Mouse (Mus musculus): Measurements from ENCODE around the gene Selenoh. TPM values are rescaled to one million over a fixed set of nuclear protein-coding genes. Genes with fewer than 3 reads are reported as not detected.
A peak's percentile ranks its signal among the peaks of the same experiment; 100 is the strongest.

Selenoh gene
- polyA plus RNA-seq, 1 experiment from 2014 or later, result 102 TPM

DNA sequence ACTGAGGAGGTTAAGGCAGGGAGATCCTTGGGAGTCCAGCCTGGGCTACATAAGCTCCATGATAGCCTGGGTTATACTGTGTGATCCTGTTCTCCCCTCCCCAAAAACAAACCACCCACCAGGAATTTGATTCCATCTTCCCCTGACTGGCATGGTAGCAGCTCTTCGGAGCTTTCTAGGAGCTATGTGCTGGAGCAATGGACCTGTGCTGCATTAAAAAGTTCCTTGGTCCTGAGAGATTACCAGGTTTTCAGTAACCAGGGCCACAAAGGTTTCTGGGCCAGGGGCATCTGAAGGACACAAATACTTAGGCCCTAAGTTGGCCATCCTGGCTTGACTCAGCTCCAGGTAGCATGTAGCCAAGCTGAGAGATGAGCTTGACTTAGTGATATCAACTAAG is 38.6 kb downstream of the Selenoh start:
- no peak overlapping the region for H3K9ac ChIP-seq (replicated peaks; ENCODE audit: low read depth)
- peak overlapping the region; percentile 88 for H3K27ac ChIP-seq (ENCODE audit: low read length)
- ATAC-seq, result no peak
- no peak overlapping the region for H3K4me3 ChIP-seq (ENCODE audit: low read depth, low read length)
- no peak for TF ChIP-seq EP300 (IDR thresholded peaks at IDR 0.05)
- no peak for TF ChIP-seq CTCF (IDR thresholded peaks at IDR 0.05)
- WGBS, result 92% methylated on average over 1 of the region's 1 CpGs
- H3K9me3 ChIP-seq (ENCODE audit: low read length), result no peaks in the 10 kb centered on the region
- no peaks in the 10 kb centered on the region for H3K36me3 ChIP-seq (ENCODE audit: insufficient read depth, low read length)
- no peak for DNase-seq (ENCODE audit: low spot score)
- H3K4me2 ChIP-seq (replicated peaks; ENCODE audit: low read depth, low read length), result peak overlapping the region; percentile 6; the same call in 1 of the 2 replicates
- no peaks in the 10 kb centered on the region for H3K27me3 ChIP-seq (replicated peaks; ENCODE audit: insufficient read depth, low read length)
- H3K4me1 ChIP-seq (ENCODE audit: insufficient read depth, low read depth, low read length), result peaks cover 45% of the 10 kb centered on the region

DNA sequence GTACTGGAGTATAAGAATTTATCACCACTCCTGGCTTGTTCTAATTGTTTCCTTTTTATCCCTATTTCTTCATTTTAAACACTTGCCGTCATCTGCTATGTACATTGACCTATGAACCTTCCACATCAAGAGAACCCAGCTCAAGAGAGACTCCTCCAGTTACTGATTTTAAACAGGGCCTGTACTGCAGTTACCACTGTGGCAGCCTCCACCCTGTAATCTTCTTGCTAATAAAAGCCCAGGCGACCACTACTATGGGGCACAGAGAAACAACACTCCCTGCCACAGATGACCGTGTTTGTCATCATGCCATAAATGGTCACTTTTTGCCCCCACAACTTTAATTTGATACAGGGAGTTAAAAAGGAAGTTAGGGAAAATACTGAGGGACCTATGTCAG is 43.5 kb downstream of the Selenoh start:
- no peak overlapping the region for H3K4me3 ChIP-seq (ENCODE audit: low read depth, low read length)
- H3K36me3 ChIP-seq (ENCODE audit: insufficient read depth, low read length), result no peaks in the 10 kb centered on the region
- peaks cover 27% of the 10 kb centered on the region for H3K4me1 ChIP-seq (ENCODE audit: insufficient read depth, low read depth, low read length)
- no peak overlapping the region for H3K9ac ChIP-seq (replicated peaks; ENCODE audit: low read depth)
- no peaks in the 10 kb centered on the region for H3K9me3 ChIP-seq (ENCODE audit: low read length)
- H3K27me3 ChIP-seq (replicated peaks; ENCODE audit: insufficient read depth, low read length), result no peaks in the 10 kb centered on the region
- H3K27ac ChIP-seq (ENCODE audit: low read length), result peak overlapping the region; percentile 34; the same call in 1 of the 2 replicates
- 49% methylated on average over 3 of the region's 3 CpGs for WGBS
- no peak; the same call in 1 of the 2 replicates for TF ChIP-seq EP300 (IDR thresholded peaks at IDR 0.05)
- no peak for TF ChIP-seq CTCF (IDR thresholded peaks at IDR 0.05)
- no peak overlapping the region for H3K4me2 ChIP-seq (replicated peaks; ENCODE audit: low read depth, low read length)
- DNase-seq (ENCODE audit: low spot score) (no peak), ATAC-seq (peak; percentile 34; the same call in 1 of the 2 replicates)

DNA sequence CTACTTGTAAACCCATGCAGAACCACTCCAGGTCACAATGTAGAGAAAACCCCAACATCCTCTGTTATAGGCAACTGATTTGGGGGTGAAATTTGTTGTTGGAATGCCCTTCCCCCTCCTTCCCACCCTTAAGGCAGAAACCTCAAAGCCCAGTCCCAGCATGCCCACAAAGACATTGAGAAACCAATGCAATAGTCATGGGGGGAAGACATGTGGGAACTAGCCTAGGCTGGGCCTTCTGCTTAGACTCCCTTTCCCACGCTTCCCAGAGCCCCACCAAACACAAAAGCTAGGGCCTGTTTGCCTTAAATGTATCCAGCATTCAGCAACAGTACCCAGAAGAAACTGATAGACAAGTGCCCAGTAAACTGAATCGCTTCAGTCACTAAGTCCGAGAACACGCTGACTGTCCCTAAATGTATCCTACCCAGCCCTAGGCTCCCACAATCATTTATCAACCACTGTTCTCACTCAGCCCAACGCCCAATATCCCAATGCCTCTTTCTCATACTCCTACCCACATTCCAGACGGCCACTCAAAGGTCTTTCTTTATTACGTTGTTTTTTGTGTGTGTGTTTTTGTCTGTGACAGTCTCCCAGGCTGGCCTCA is 44.1 kb downstream of the Selenoh start:
- H3K4me2 ChIP-seq (replicated peaks; ENCODE audit: low read depth, low read length), result no peak overlapping the region
- peaks cover 21% of the 10 kb centered on the region for H3K4me1 ChIP-seq (ENCODE audit: insufficient read depth, low read depth, low read length)
- H3K9me3 ChIP-seq (ENCODE audit: low read length), result no peaks in the 10 kb centered on the region
- 61% methylated on average over 7 of the region's 7 CpGs for WGBS
- TF ChIP-seq CTCF (IDR thresholded peaks at IDR 0.05) (no peak), EP300 (IDR thresholded peaks at IDR 0.05) (no peak)
- no peaks in the 10 kb centered on the region for H3K27me3 ChIP-seq (replicated peaks; ENCODE audit: insufficient read depth, low read length)
- no peaks in the 10 kb centered on the region for H3K36me3 ChIP-seq (ENCODE audit: insufficient read depth, low read length)
- ATAC-seq, result peak; percentile 16; the same call in 1 of the 2 replicates
- H3K27ac ChIP-seq (ENCODE audit: low read length), result peak overlapping the region; percentile 34; the same call in 1 of the 2 replicates
- H3K4me3 ChIP-seq (ENCODE audit: low read depth, low read length), result no peak overlapping the region
- H3K9ac ChIP-seq (replicated peaks; ENCODE audit: low read depth), result no peak overlapping the region
- no peak for DNase-seq (ENCODE audit: low spot score)

DNA sequence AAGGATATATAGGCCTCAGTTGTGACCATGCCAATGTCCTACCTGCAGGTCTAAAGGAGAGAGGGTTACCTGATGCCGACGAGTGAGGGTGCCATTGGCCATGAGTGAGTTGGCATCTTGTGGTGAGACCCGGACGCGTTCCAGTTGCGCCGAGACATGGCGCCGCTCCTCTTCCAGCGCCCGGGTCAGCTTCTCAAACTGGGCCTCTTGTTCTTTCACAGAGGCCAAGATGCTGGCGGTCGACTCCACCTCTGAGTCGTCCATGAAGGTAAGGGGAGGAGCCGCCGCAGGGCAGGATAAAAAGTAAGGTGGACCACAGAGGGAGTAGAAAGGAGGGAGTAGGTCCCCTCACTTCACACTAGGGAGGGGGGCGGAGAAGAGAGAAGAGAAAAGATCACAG is 46.4 kb downstream of the Selenoh start:
- TF ChIP-seq CTCF (IDR thresholded peaks at IDR 0.05), result no peak
- no peak for TF ChIP-seq EP300 (IDR thresholded peaks at IDR 0.05)
- peaks cover 15% of the 10 kb centered on the region; the same call in 1 of the 2 replicates for H3K36me3 ChIP-seq (ENCODE audit: insufficient read depth, low read length)
- H3K9me3 ChIP-seq (ENCODE audit: low read length), result no peaks in the 10 kb centered on the region
- no peak overlapping the region for H3K9ac ChIP-seq (replicated peaks; ENCODE audit: low read depth)
- no peak for DNase-seq (ENCODE audit: low spot score)
- H3K4me3 ChIP-seq (ENCODE audit: low read depth, low read length), result no peak overlapping the region
- no peaks in the 10 kb centered on the region for H3K27me3 ChIP-seq (replicated peaks; ENCODE audit: insufficient read depth, low read length)
- peaks cover 19% of the 10 kb centered on the region for H3K4me1 ChIP-seq (ENCODE audit: insufficient read depth, low read depth, low read length)
- H3K27ac ChIP-seq (ENCODE audit: low read length), result peak overlapping the region; percentile 62
- no peak for ATAC-seq
- WGBS, result 89% methylated on average over 17 of the region's 17 CpGs
- H3K4me2 ChIP-seq (replicated peaks; ENCODE audit: low read depth, low read length), result no peak overlapping the region

DNA sequence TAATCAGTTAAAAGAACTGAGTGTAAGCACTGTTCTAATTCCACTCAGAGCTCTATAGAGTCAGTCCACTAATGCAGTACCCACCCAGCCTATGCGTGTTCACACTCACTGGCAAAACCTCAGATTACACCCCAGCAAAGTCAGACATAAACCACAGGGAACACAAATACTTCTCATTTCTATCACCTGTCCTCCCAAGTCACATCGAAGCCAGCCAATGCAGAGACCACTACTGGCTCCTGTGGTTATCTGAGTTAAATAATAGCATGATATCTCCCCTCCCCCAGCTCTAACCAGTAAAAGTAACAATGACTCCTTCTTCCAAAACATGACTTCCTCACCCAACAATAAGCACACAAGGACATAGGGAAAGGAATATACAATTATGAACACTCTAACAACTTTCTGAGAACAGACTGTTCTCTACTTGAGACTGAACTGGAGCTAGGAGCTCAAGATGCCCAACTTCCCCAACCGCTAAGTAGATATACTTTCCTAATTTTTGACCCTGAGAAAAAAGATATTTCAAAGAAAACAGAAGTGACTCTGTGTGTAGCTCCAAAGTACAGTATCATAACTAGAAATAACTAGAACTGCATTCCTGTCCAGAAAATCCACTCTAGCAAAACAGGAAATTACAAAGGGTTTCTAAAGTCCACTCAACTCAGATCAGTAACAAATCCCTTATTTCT is 47.0 kb downstream of the Selenoh start:
- whole genome bisulfite sequencing, result 46% methylated on average over 3 of the region's 3 CpGs
- Histone ChIP-seq H3K4me2 (replicated peaks; ENCODE audit: low read depth, low read length) (no peak overlapping the region), H3K27ac (ENCODE audit: low read length) (peak overlapping the region; percentile 76), H3K9me3 (ENCODE audit: low read length) (no peaks in the 10 kb centered on the region), H3K36me3 (ENCODE audit: insufficient read depth, low read length) (peaks cover 15% of the 10 kb centered on the region; the same call in 1 of the 2 replicates), H3K4me3 (ENCODE audit: low read depth, low read length) (no peak overlapping the region), H3K4me1 (ENCODE audit: insufficient read depth, low read depth, low read length) (peaks cover 25% of the 10 kb centered on the region), H3K27me3 (replicated peaks; ENCODE audit: insufficient read depth, low read length) (no peaks in the 10 kb centered on the region), H3K9ac (replicated peaks; ENCODE audit: low read depth) (0 out of 2 replicates have a peak overlapping the region, but pooled peaks have one; percentile 2)
- DNase-seq (ENCODE audit: low spot score) (no peak), ATAC-seq (0 out of 2 replicates have a peak, but pooled peaks have one; percentile 8)
- TF ChIP-seq CTCF (IDR thresholded peaks at IDR 0.05) (no peak), EP300 (IDR thresholded peaks at IDR 0.05) (peak; percentile 41; the same call in 1 of the 2 replicates)

DNA sequence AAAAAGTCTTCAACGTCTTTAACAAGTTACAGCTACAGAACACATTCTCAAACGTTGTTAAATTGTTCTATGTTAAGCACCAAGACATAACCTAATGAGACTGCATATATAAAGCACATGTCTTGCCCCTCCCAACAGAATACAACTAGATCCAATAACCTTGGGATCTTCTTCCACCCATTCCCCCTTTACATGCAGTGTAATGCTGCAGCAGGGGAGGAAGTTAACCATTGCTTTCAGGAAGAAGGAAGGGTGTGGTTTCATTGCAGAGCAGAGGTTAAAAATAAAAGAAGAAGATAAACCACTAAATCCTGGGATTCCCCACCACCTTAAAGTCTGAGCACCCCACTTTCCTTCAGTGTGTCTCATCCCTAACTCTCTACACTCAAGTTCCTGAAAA is 47.9 kb downstream of the Selenoh start:
- peak; percentile 58 for TF ChIP-seq EP300 (IDR thresholded peaks at IDR 0.05)
- TF ChIP-seq CTCF (IDR thresholded peaks at IDR 0.05), result no peak
- no peak overlapping the region for H3K4me3 ChIP-seq (ENCODE audit: low read depth, low read length)
- DNase-seq (ENCODE audit: low spot score) (no peak), ATAC-seq (peak; percentile 34)
- H3K4me1 ChIP-seq (ENCODE audit: insufficient read depth, low read depth, low read length), result peaks cover 26% of the 10 kb centered on the region
- no peak overlapping the region for H3K9ac ChIP-seq (replicated peaks; ENCODE audit: low read depth)
- WGBS, result 24% methylated on average over 2 of the region's 2 CpGs
- H3K27me3 ChIP-seq (replicated peaks; ENCODE audit: insufficient read depth, low read length), result no peaks in the 10 kb centered on the region
- H3K36me3 ChIP-seq (ENCODE audit: insufficient read depth, low read length), result peaks cover 15% of the 10 kb centered on the region; the same call in 1 of the 2 replicates
- no peaks in the 10 kb centered on the region for H3K9me3 ChIP-seq (ENCODE audit: low read length)
- H3K27ac ChIP-seq (ENCODE audit: low read length), result peak overlapping the region; percentile 76
- H3K4me2 ChIP-seq (replicated peaks; ENCODE audit: low read depth, low read length), result no peak overlapping the region
